In genomic region chr10:83291731-83292130, GRCm38 (mm10) we compare ENCODE assay signal across 26 mouse cellular contexts. TPM values are rescaled to one million over a fixed set of nuclear protein-coding genes. Genes with fewer than 3 reads are reported as not detected.
DNase-seq lines count a peak whose midpoint lies in the region; ATAC-seq and TF ChIP-seq lines count a peak whose summit lies in the region.
"Had no signal": no experiment of that assay in that cellular context is flagged by ENCODE, and none has a peak within 500 bp of the region (broad histone marks: within the 10 kb centered on the region; RNA-seq: fewer than 3 reads in every experiment).

No protein-coding gene starts in this region.

- 48% methylated on average over 11 of the region's 11 CpGs for WGBS in kidney, postnatal 0 days
- 92% methylated on average over 11 of the region's 11 CpGs for WGBS in limb, embryonic 10.5 days

- no peak overlapping the region for H3K27ac ChIP-seq in kidney, postnatal 0 days
- no peak overlapping the region for H3K27ac ChIP-seq in limb, embryonic 10.5 days
- H3K27ac ChIP-seq: forebrain, embryonic 10.5 days; forebrain, embryonic 13.5 days; heart, embryonic 15.5 days; hindbrain, embryonic 14.5 days; hindbrain, postnatal 0 days had no signal

- H3K9ac ChIP-seq in kidney, postnatal 0 days (ENCODE audit: low read depth, low read length) = no peak overlapping the region
- H3K9ac ChIP-seq: forebrain, embryonic 13.5 days; heart, embryonic 12.5 days; heart, embryonic 15.5 days; hindbrain, embryonic 14.5 days had no signal

- H3K4me1 ChIP-seq in kidney, postnatal 0 days (replicated peaks; ENCODE audit: insufficient read depth, low read length) = no peaks in the 10 kb centered on the region
- peaks cover 20% of the 10 kb centered on the region for H3K4me1 ChIP-seq in limb, embryonic 10.5 days
- H3K4me1 ChIP-seq: forebrain, embryonic 13.5 days; heart, embryonic 12.5 days; heart, embryonic 15.5 days had no signal

- no peak overlapping the region for H3K4me3 ChIP-seq in kidney, postnatal 0 days (replicated peaks; ENCODE audit: low read depth, low read length)
- H3K4me3 ChIP-seq in limb, embryonic 10.5 days = no peak overlapping the region
- H3K4me3 ChIP-seq: forebrain, embryonic 10.5 days; forebrain, embryonic 13.5 days; heart, embryonic 12.5 days; heart, embryonic 15.5 days had no signal

- DNase-seq in kidney, postnatal 0 days (ENCODE audit: low spot score) = peak; percentile 66
- no peak for DNase-seq in kidney, postnatal 25 days
- DNase-seq in ovary, adult 18-20 months (ENCODE audit: low spot score) = peak; percentile 20
- DNase-seq in ovary, postnatal 36 days (ENCODE audit: low spot score) = no peak
- peak; percentile 15 for DNase-seq in limb, embryonic 10.5 days (ENCODE audit: low spot score)
- no peak for DNase-seq in cerebellum, postnatal 4 days (ENCODE audit: low spot score in 2 of 2)
- DNase-seq in gastrocnemius, postnatal 14 days = no peak
- DNase-seq: adrenal gland, adult 2 months; adrenal gland, postnatal 14 days; cerebellum, adult 11 months; cerebellum, adult 2 months; cerebellum, adult 9-11 months; cerebellum, postnatal 25 days; gastrocnemius, postnatal 10 days; heart, adult 18-20 months; heart, postnatal 10 days; heart, postnatal 4 days had no signal

- peak; percentile 38; the same call in 1 of the 2 replicates for TF ChIP-seq CTCF in kidney, postnatal 0 days (IDR thresholded peaks at IDR 0.05; ENCODE audit: low read depth)

- no peaks in the 10 kb centered on the region for H3K27me3 ChIP-seq in kidney, postnatal 0 days (ENCODE audit: insufficient read depth, low read length)
- no peaks in the 10 kb centered on the region; the same call in 1 of the 2 replicates for H3K27me3 ChIP-seq in limb, embryonic 10.5 days (ENCODE audit: low read depth, poor library complexity, severe bottlenecking)
- H3K27me3 ChIP-seq: forebrain, embryonic 13.5 days; heart, embryonic 12.5 days; heart, embryonic 15.5 days had no signal

- intact Hi-C loops in gastrocnemius, postnatal 14 days (cut with DNase I; ENCODE audit: low total_unique reads) = no loop called here

- H3K4me2 ChIP-seq in kidney, postnatal 0 days (ENCODE audit: low read length) = no peak overlapping the region
- H3K4me2 ChIP-seq: forebrain, embryonic 13.5 days; heart, embryonic 12.5 days; heart, embryonic 15.5 days; hindbrain, embryonic 14.5 days had no signal

- no peaks in the 10 kb centered on the region for H3K9me3 ChIP-seq in kidney, postnatal 0 days (replicated peaks; ENCODE audit: low read length)
- H3K9me3 ChIP-seq in limb, embryonic 10.5 days (replicated peaks) = no peaks in the 10 kb centered on the region
- H3K9me3 ChIP-seq: forebrain, embryonic 10.5 days; forebrain, embryonic 13.5 days; heart, embryonic 12.5 days; heart, embryonic 15.5 days had no signal

- ATAC-seq in kidney, postnatal 0 days (replicated peaks; ENCODE audit: low FRiP score, low read depth) = no peak
- ATAC-seq: CD4-positive, CD25-positive, alpha-beta regulatory T cell, adult 4 months; forebrain, embryonic 13.5 days; forebrain, embryonic 16.5 days; hindbrain, postnatal 0 days; inflammation-experienced regulatory T-cells, adult 6 months had no signal

- H3K36me3 ChIP-seq in kidney, postnatal 0 days (ENCODE audit: insufficient read depth, low read length) = no peaks in the 10 kb centered on the region
- H3K36me3 ChIP-seq in limb, embryonic 10.5 days = no peaks in the 10 kb centered on the region
- H3K36me3 ChIP-seq: forebrain, embryonic 10.5 days; heart, embryonic 12.5 days; heart, embryonic 15.5 days had no signal

RNA-seq across cellular contexts. Expression of gene Slc41a2, which starts 46.0 kb away (rescaled TPM):
- polyA plus RNA-seq in kidney, postnatal 0 days (2015; fragmentation: Nextera tagmentation; extraction: Ambion mirVana) = 0.78 and 0.87 TPM in 2 replicates
- polyA plus RNA-seq in limb, embryonic 10.5 days (2016; fragmentation: Nextera tagmentation; extraction: Ambion mirVana) = 0.25 and 0.41 TPM in 2 replicates
- total RNA-seq in gastrocnemius, postnatal 14 days (2021) = 1 to 10 TPM; 1.4 to 1.8 TPM

Comparison
In these comparisons a context has a peak if more than half of its experiments do, and no peak if none do; other contexts are left out.
1. DNase-seq: peak in kidney, postnatal 0 days (single experiment), ovary, adult 18-20 months (single experiment) and limb, embryonic 10.5 days (single experiment); none in kidney, postnatal 25 days (0 of 2), ovary, postnatal 36 days (single experiment), cerebellum, postnatal 4 days (0 of 2) and gastrocnemius, postnatal 14 days (single experiment).